Mouse (Mus musculus): ENCODE results near the gene Olfr1039. TPM values are rescaled to one million over a fixed set of nuclear protein-coding genes. Genes with fewer than 3 reads are reported as not detected.

The Olfr1039 gene
- not detected in 2 replicates for polyA plus RNA-seq (2012; rRNA removed)

GRCm38 (mm10) chr2:86135828-86136227 lies at the start of gene Olfr1039:
TSS of gene Olfr1039 (minus strand) at chr2:86135928.

GRCm38 (mm10) chr2:86177720-86178119 lies 42.0 kb upstream of the Olfr1039 start, which contains the start of gene Olfr1044:
TSS of gene Olfr1044 (minus strand) at chr2:86177820.

GRCm38 (mm10) chr2:86167422-86167821 lies 31.7 kb upstream of the Olfr1039 start, which contains the start of gene Olfr1043:
TSS of gene Olfr1043 (minus strand) at chr2:86167522.

GRCm38 (mm10) chr2:86161738-86162137 lies 26.0 kb upstream of the Olfr1039 start, which contains the start of gene Olfr1042:
TSS of gene Olfr1042 (minus strand) at chr2:86161838.

GRCm38 (mm10) chr2:86146632-86147031 lies 10.9 kb upstream of the Olfr1039 start, which contains the start of gene Olfr1040:
TSS of gene Olfr1040 (minus strand) at chr2:86146732.

GRCm38 (mm10) chr2:86087285-86087684 lies 48.4 kb downstream of the Olfr1039 start, which contains the start of gene Olfr1037:
TSS of gene Olfr1037 (minus strand) at chr2:86087385.

Other genes starting within 250 kb of the Olfr1039 start
- gene Olfr1024, start 230.9 kb downstream of the Olfr1039 start, polyA plus RNA-seq (2012; rRNA removed): not detected in 2 replicates
- gene Olfr1025-ps1, start 220.7 kb downstream of the Olfr1039 start, polyA plus RNA-seq (2012; rRNA removed): not detected in 2 replicates
- not detected in 2 replicates for gene Olfr1026, start 214.4 kb downstream of the Olfr1039 start, polyA plus RNA-seq (2012; rRNA removed)
- gene Olfr1028, start 185.5 kb downstream of the Olfr1039 start, polyA plus RNA-seq (2012; rRNA removed): under 0.01 TPM in 1 of 2 replicates, not detected in the other
- not detected in 2 replicates for gene Olfr1029, start 162.0 kb downstream of the Olfr1039 start, polyA plus RNA-seq (2012; rRNA removed)
- gene Olfr1030, start 156.7 kb downstream of the Olfr1039 start, polyA plus RNA-seq (2012; rRNA removed): not detected in 2 replicates
- not detected in 2 replicates for gene Olfr1031, start 145.6 kb downstream of the Olfr1039 start, polyA plus RNA-seq (2012; rRNA removed)
- gene Olfr1032, start 130.4 kb downstream of the Olfr1039 start, polyA plus RNA-seq (2012; rRNA removed): not detected in 2 replicates
- gene Olfr1033, start 115.3 kb downstream of the Olfr1039 start, polyA plus RNA-seq (2012; rRNA removed): 0.28 and 0.37 TPM in 2 replicates
- 0.06 and 0.09 TPM in 2 replicates for gene Olfr1034, start 90.1 kb downstream of the Olfr1039 start, polyA plus RNA-seq (2012; rRNA removed)
- gene Olfr1036, start 61.9 kb downstream of the Olfr1039 start, polyA plus RNA-seq (2012; rRNA removed): not detected in 2 replicates
- not detected in 2 replicates for gene Olfr1037, start 48.5 kb downstream of the Olfr1039 start, polyA plus RNA-seq (2012; rRNA removed)
- not detected in 2 replicates for gene Olfr1040, start 10.8 kb upstream of the Olfr1039 start, polyA plus RNA-seq (2012; rRNA removed)
- not detected in 2 replicates for gene Olfr1042, start 25.9 kb upstream of the Olfr1039 start, polyA plus RNA-seq (2012; rRNA removed)
- gene Olfr1043, start 31.6 kb upstream of the Olfr1039 start, polyA plus RNA-seq (2012; rRNA removed): not detected in 2 replicates
- not detected in 2 replicates for gene Olfr1044, start 41.9 kb upstream of the Olfr1039 start, polyA plus RNA-seq (2012; rRNA removed)
- not detected in 2 replicates for gene Olfr52, start 49.8 kb upstream of the Olfr1039 start, polyA plus RNA-seq (2012; rRNA removed)
- not detected in 2 replicates for gene Olfr1045, start 67.1 kb upstream of the Olfr1039 start, polyA plus RNA-seq (2012; rRNA removed)
- not detected in 2 replicates for gene Olfr1046, start 83.4 kb upstream of the Olfr1039 start, polyA plus RNA-seq (2012; rRNA removed)
- not detected in 2 replicates for gene Olfr1047, start 95.5 kb upstream of the Olfr1039 start, polyA plus RNA-seq (2012; rRNA removed)
- gene Olfr1048, start 104.4 kb upstream of the Olfr1039 start, polyA plus RNA-seq (2012; rRNA removed): not detected in 2 replicates
- not detected in 2 replicates for gene Olfr1049, start 122.4 kb upstream of the Olfr1039 start, polyA plus RNA-seq (2012; rRNA removed)
- not detected in 2 replicates for gene Olfr1051, start 143.2 kb upstream of the Olfr1039 start, polyA plus RNA-seq (2012; rRNA removed)
- not detected in 2 replicates for gene Olfr1052, start 156.5 kb upstream of the Olfr1039 start, polyA plus RNA-seq (2012; rRNA removed)
- not detected in 2 replicates for gene Olfr1053, start 179.4 kb upstream of the Olfr1039 start, polyA plus RNA-seq (2012; rRNA removed)
- gene Olfr1054, start 199.5 kb upstream of the Olfr1039 start, polyA plus RNA-seq (2012; rRNA removed): not detected in 2 replicates
- gene Olfr1055, start 214.4 kb upstream of the Olfr1039 start, polyA plus RNA-seq (2012; rRNA removed): not detected in 2 replicates
- not detected in 2 replicates for gene Olfr1056, start 226.5 kb upstream of the Olfr1039 start, polyA plus RNA-seq (2012; rRNA removed)
- not detected in 2 replicates for gene Olfr1057, start 242.5 kb upstream of the Olfr1039 start, polyA plus RNA-seq (2012; rRNA removed)

All from liver, embryonic 14 days (tissue).